Mouse (Mus musculus) liver, adult 2 months (tissue): ENCODE data around the gene Rasal2. TPM values are rescaled to one million over a fixed set of nuclear protein-coding genes. Genes with fewer than 3 reads are reported as not detected.
A peak's percentile ranks its signal among the peaks of the same experiment; 100 is the strongest.

ENCODE experiments used
- DNase-seq: peaks from one replicate; pipeline ENCODE4 v3.0.0-alpha.2; 2011; ENCODE audit warnings: low read depth, low spot score; ENCODE audit errors: extremely low read depth
- H3K27ac ChIP-seq: fragments of 200-500 bp; replicated peaks from 2 replicates; pipeline ENCODE4 v1.5.1; 2012; ENCODE audit warnings: low read depth, mild to moderate bottlenecking, control low read depth, inconsistent platforms, low read length; ENCODE audit not compliant: insufficient read depth
- H3K27me3 ChIP-seq: fragments of 200-500 bp; 2 replicates; pipeline ENCODE4 v1.6.1; 2012; ENCODE audit warnings: mild to moderate bottlenecking, moderate library complexity, low read length, inconsistent platforms; ENCODE audit not compliant: control insufficient read depth, insufficient read depth
- H3K36me3 ChIP-seq: fragments of 200-500 bp; 2 replicates; pipeline ENCODE4 v1.6.1; 2012; ENCODE audit warnings: low read length, inconsistent platforms; ENCODE audit not compliant: control insufficient read depth, insufficient read depth
- H3K4me1 ChIP-seq: fragments of 200-500 bp; 2 replicates; pipeline ENCODE4 v1.6.1; 2011; ENCODE audit warnings: low read length; ENCODE audit not compliant: control insufficient read depth, insufficient read depth
- H3K4me3 ChIP-seq: fragments of 200-500 bp; 2 replicates; pipeline ENCODE4 v1.5.1; 2011; ENCODE audit warnings: low read depth, mild to moderate bottlenecking, control low read depth, low read length, moderate library complexity; ENCODE audit not compliant: insufficient read depth
- H3K79me2 ChIP-seq: fragments of 200-500 bp; 2 replicates; pipeline ENCODE4 v1.6.1; 2012; ENCODE audit warnings: inconsistent platforms, mild to moderate bottlenecking, low read length, moderate library complexity; ENCODE audit not compliant: control insufficient read depth, insufficient read depth
- H3K9ac ChIP-seq: fragments of 200-500 bp; 2 replicates; pipeline ENCODE4 v1.6.1; 2012; ENCODE audit warnings: low read depth, mild to moderate bottlenecking, control low read depth, inconsistent platforms, low read length
- CTCF ChIP-seq: fragments of 200-500 bp; IDR thresholded peaks from 2 replicates; pipeline ENCODE4 v1.5.1; 2011; ENCODE audit warnings: low read depth, low read length, control low read depth
- POLR2A ChIP-seq: fragments of 200-500 bp; IDR thresholded peaks from 2 replicates; pipeline ENCODE4 v1.6.1; 2011; ENCODE audit warnings: low read length, control low read depth; ENCODE audit not compliant: insufficient read depth; ENCODE audit errors: extremely low read depth
- WGBS: fragments of 180-500 bp; shearing (Covaris S2); methylation state at CpG from one replicate; pipeline ENCODE4 v1.1.7; 2018; 5-methylcytosine and 5-hydroxymethylcytosine counted together
- polyA plus RNA-seq: library from polyadenylated mRNA; depleted of rRNA; stranded (reverse); fragments of >200 nt; gene quantifications from 2 replicates; pipeline ENCODE4 v1.2.3, GENCODE M21; 2012
- total RNA-seq: library from RNA; depleted of rRNA; stranded (reverse); fragments of >200 nt; gene quantifications from 2 replicates; pipeline ENCODE4 v1.2.3, GENCODE M21; 2014

Rasal2 gene
- total and polyA plus RNA-seq, 2 experiments = 1.2 to 10.2 TPM

DNA sequence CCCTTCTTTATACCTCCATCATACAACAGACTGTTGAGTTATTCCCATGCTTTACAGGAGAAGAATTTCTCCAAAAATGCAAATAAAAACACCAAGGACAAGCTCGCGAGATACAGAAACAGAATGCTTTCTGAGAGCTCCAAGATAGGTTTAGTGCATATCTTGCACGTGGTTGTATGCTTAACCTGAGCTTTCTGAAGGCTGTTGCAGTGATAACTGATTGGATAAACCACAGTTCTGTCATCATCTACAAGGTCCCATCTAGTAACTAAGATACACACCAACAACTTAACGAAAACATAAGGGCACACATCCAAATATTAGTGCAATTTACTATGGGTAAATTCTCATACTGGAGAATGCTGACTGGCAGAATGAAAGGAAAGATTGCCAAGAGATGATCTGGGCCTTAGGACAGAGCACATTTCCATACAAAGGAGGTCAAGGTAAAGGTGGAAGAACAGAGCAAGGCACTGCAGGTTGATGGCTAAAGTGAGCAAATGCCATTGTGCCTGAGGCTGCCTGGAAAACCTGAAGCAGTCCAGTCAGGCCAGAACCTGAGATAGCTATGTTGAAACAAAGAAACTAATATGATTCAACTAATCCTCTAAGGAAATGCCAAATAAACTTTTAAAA, 136.6 kb downstream of the Rasal2 start:
- Histone ChIP-seq H3K4me3 (no peak overlapping the region), H3K27ac (no peak overlapping the region), H3K36me3 (no peaks in the 10 kb centered on the region), H3K79me2 (no peaks in the 10 kb centered on the region), H3K27me3 (no peaks in the 10 kb centered on the region), H3K9ac (no peak overlapping the region), H3K4me1 (no peaks in the 10 kb centered on the region; the same call in 1 of the 2 replicates)
- 78% methylated on average over 4 of the region's 4 CpGs for WGBS
- TF ChIP-seq CTCF = no peak
- TF ChIP-seq POLR2A = no peak
- no peak for DNase-seq

DNA sequence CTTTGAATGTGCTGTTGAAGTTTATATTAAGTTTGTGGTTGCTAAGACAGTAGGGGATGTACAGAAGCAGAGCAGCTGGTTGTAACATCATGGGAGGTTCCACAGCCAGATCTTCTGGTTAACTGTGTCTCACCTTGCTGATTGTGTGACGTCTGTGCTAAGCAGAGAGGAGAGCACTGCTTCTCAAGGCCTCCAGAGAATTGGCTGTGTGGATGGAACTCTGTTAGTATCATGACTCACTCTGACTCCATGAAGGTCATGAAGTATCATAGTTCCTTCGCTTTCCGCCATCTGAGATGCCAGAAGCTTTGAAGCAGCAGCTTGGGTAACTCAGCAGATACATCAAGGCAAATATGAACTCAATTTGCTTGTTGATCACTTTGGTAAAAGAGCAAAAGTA, 144.5 kb downstream of the Rasal2 start:
- TF ChIP-seq POLR2A = no peak
- no peak for TF ChIP-seq CTCF
- no peaks in the 10 kb centered on the region for H3K27me3 ChIP-seq
- no peaks in the 10 kb centered on the region for H3K36me3 ChIP-seq
- no peaks in the 10 kb centered on the region for H3K4me1 ChIP-seq
- WGBS = 93% methylated on average over 3 of the region's 3 CpGs
- no peak overlapping the region for H3K9ac ChIP-seq
- H3K79me2 ChIP-seq = peaks cover 3% of the 10 kb centered on the region; the same call in 1 of the 2 replicates
- H3K4me3 ChIP-seq = no peak overlapping the region
- no peak overlapping the region for H3K27ac ChIP-seq
- no peak for DNase-seq

DNA sequence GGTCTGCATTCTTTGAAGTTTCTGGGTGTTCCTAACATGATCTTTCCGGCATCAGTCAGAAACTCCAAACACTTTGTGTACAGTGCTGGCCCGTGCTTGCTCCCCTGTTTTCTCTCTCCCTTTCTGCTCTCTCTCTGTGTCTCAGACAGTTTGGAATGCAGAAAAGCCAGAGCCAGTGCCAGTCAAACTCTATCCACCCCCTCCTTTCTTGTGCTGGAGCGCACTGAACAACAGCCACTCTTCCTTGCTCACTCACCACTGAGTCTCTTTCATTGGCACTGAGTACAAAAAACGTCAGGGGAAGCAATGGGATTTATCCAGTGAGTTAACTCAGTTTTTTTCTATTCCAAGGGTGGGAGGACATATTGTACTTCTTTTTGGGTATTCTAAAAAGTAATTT, 155.8 kb downstream of the Rasal2 start:
- no peak for TF ChIP-seq CTCF
- TF ChIP-seq POLR2A = no peak
- Histone ChIP-seq H3K4me1 (peaks cover 11% of the 10 kb centered on the region), H3K27me3 (no peaks in the 10 kb centered on the region), H3K79me2 (no peaks in the 10 kb centered on the region; the same call in 1 of the 2 replicates), H3K4me3 (peak overlapping the region; percentile 52), H3K36me3 (no peaks in the 10 kb centered on the region), H3K27ac (peak overlapping the region; percentile 58), H3K9ac (peak overlapping the region; percentile 49)
- DNase-seq = peak; percentile 47
- WGBS = 15% methylated on average over 4 of the region's 4 CpGs

DNA sequence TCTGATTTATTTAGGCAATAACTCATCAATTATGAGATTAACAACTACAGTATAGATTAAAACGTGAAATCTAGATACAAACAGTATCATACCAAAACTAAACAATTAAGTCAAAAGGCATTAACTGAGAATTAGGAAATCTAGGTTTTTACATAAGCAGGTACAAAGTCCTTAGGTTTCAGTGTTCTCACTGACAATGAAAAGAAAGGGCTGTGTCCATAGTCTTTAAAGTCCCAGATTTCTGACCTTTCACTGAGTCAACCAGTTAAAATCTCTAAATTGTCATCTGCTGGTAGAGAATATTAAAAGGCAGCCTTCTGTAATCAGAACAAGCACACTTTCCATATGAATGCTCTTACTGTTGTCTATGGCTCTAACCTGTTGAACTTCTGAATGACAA, 156.6 kb downstream of the Rasal2 start:
- Histone ChIP-seq H3K27me3 (no peaks in the 10 kb centered on the region), H3K79me2 (no peaks in the 10 kb centered on the region; the same call in 1 of the 2 replicates), H3K4me3 (peak overlapping the region; percentile 27; the same call in 1 of the 2 replicates), H3K4me1 (peaks cover 11% of the 10 kb centered on the region), H3K9ac (no peak overlapping the region), H3K27ac (no peak overlapping the region), H3K36me3 (no peaks in the 10 kb centered on the region)
- DNase-seq = peak; percentile 80
- 23% methylated on average over 1 of the region's 1 CpGs for WGBS
- TF ChIP-seq POLR2A = no peak
- TF ChIP-seq CTCF = no peak

DNA sequence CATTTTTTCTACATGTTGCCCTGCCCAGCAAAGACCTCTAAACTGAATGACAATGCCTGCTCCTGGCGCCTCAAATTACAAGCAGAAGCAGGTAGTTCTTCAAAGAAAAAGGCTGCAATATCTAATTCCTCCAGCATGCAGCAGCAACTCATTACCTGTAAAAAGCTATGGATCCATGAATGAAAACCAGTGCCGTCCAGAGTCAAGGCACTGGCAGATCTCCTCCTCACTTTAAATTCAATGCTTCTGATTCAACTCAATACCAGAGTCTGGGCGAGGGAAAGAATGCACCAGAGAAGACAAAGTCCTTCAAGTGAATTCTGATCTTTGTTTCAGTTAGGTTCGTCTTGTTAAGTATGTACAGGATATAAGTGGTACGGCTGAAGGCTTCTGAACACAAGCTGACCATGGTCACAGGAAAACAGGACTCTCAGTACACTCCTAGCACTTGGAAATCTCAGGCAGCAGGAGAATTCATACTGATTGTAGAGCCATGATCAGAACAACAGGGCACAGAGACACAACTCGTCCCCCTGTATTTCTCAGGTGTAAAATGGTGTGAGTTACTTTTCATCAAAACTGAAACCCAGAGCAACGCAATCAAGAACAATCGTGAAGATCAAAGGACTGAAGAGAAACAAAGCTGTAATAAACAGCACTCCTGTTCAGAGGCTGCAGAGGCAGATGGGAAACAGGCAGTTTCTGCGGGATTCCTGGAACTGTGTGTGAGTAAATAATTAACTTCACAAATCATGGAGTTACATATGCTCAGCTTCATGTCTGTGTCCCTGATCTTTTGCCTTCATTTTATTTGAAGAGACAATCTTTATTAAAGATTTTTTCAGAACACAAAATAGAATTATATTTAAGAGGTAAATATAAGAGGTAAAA, 158.6 kb downstream of the Rasal2 start:
- H3K27ac ChIP-seq = peak overlapping the region; percentile 97
- no peaks in the 10 kb centered on the region for H3K27me3 ChIP-seq
- 32% methylated on average over 9 of the region's 9 CpGs for WGBS
- peaks cover 11% of the 10 kb centered on the region for H3K4me1 ChIP-seq
- H3K36me3 ChIP-seq = no peaks in the 10 kb centered on the region
- peak overlapping the region; percentile 55 for H3K4me3 ChIP-seq
- no peak for TF ChIP-seq POLR2A
- no peak for TF ChIP-seq CTCF
- no peaks in the 10 kb centered on the region; the same call in 1 of the 2 replicates for H3K79me2 ChIP-seq
- H3K9ac ChIP-seq = peak overlapping the region; percentile 75
- DNase-seq = peak; percentile 87
